Mouse (Mus musculus): Measurements from ENCODE around the gene Mkrn3.

Gene Mkrn3

DNA sequence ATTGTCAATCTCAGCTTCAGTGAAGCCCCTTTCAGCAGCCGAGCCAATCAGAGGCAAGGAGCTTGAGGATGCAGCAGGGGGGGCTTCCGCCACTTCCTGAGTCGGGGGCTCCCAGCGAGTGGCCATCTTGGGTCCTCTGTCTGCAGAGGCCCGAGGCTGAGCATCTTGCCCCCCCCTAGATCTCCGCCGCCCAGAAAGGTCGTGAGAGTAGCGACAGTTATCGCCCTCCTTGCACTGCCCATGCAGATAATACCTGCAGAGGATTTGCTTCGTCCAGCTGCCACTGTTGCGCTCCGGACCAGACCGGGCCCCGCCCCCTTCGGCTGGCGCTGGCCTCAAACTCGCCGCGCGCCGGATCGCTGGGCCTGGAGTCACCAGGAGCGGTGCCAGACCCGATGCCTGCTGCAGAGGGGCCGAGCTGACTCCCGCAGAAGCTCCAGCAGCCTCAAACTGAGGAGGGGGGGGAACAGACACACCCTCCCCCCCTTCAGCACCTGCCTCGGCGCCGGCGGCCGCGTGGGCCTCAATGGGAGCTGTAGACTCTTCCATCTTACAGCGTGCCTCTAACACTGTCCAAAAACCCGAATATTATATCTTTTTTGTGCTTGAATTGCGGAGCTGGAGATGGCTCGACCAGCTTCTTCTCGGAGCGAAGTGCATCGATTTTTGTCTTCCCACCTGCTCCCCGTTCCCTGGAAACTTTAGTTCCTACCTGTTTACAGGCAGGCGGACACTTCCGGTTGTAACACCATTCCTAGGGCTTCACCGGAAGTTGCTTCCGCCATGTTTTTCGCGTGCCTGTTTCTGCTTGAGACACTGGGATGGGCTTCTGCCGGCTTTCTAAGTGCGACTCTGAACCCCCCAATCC is at the start of gene Mkrn3:
TSS of gene Mkrn3 (minus strand) at position 647 of the 868 bp plus-strand sequence.
- DNase-seq: peak; percentile 10

DNA sequence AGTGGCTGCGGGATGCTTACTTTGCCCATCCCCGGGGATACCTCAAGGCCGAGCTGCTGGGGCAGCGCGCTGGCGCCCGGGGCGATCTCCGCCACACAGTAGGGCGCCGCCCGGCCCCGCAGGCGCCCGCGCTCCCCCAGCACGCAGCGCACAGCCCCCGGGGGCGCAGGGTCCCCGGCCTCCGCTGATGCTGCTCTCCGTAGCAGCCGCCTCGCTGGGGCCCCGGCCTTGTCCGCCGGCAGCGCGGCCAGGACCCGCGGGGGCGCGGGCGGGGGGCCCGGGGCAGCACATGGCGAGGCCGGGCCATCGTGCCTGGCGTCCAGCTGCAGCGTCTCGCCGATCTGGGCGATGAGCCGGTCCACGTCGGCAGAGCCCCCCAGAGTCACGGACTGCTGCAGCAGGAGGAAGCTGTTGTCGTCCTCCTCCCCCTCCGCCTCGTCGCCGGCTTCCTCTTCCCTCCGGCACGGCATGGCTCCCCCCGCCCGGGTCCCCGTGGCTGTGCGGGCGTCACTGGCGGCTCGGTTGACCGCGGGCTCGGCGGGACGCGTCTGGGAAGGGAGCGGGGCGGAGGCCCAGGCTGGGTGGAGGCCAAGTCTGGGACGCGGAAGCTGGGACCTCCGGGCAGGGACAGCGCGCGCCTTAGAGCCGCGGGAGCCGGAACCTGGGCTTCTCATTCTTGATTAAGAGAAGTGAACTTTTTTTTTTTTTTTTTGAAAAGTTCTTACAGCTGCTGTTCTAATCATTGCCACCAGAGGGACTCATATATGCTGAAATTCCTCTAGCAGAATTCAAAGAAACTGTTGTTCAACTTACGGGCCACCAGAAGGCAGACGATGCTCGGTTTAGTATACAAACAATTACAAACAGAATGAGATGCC is 44.2 kb upstream of the Mkrn3 start, which contains the start of gene Peg12:
TSS of gene Peg12 (minus strand) at position 633 of the 878 bp plus-strand sequence.
- peak; percentile 9 for DNase-seq

DNA sequence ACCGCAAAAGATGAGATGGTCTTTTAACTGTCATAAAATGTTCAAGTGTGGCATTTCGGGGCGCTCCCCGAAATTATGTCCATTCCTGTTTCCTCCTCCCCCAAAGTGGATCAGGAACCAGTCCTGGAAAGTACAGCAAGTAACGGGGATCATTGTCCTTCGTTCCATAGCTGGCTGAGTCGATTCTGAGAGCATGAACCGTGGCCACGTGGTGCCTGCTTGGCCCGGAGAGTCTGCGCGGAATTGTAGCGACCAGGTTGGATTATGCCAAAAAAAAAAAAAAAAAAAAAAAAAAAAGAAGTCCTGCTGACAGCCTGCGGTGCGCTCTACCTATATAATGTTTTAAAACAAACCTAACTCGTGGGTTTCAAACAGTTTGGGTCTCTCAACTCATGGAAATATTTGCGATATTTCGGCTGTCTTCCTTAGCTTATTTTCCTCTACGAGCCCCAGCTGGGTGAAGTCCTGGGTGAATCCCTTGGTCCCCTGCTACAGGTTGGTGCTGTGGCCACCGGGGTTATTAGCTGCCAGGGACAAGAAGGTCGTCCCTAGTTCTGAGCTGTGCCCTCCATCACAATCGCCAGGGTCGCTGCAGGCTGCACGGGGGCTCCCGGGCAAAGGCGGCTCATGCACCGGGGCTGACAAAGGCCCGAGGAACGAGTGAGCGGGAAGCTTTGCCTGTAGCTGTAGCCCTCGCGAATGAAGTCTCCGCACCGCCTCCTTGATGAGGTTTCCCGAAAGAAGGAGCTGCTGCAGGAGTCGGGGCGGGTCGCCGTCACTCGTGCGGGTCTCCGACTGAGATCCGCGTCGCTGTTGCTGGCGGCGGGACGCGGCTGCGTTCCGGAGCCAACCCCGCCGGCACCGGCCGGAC is 43.3 kb upstream of the Mkrn3 start:
- no peak for DNase-seq

DNA sequence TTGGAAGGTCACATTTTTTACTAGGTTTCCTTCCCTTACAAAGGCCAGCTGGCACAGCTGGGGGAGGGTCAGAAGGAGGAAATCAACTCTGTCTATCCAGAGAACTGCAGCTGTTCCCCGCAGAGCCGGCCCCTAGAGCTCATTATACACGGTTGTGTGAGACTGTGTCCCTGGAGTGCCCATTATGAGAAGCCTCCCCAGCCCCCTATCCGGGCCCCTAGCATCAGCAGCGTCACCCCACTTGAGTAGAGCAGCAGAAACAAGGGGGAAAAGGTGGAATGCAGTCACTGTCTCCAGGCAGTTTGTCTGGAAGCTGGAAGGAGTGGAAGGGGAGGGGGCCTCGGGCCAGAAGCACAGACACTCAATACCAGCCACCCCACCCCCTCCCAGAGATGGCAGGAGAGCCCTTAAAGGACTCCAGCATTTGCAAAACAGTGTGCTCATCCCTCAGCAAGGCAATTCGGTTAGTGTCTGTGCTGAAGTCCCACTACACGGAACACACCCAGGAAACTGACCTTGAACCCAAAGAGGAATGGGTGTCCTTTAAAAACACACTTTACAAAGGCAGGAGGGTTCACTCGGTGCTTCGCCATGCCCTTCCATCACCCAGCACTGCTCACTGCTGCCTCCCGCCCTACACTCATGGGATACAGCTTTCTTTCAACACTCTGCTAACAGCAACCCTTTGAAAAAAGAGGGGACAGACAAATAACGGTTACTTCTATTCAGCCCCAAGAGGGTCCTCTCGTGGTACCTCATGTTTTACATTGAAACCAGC is 42.5 kb upstream of the Mkrn3 start:
- DNase-seq: no peak

DNA sequence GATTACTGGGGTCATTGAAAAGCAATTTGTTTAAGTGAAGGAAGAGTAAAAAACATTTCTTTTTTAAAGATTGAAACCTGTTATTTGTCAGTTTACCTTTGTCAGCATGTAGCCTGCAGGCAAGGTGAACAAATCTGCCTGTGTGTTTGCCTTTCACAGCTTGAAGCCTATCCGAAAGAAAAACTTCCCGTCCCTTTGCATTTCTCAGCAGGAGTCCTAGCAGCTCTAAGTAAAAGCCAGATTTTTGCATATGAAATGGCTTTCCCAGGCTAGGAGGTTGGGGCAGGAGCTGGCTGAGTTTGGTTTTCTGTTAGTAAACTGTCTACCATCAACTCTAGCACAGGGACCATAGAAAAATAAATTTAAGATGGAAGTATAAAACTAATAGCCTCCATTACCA is 32.4 kb upstream of the Mkrn3 start:
- no peak for DNase-seq

DNA sequence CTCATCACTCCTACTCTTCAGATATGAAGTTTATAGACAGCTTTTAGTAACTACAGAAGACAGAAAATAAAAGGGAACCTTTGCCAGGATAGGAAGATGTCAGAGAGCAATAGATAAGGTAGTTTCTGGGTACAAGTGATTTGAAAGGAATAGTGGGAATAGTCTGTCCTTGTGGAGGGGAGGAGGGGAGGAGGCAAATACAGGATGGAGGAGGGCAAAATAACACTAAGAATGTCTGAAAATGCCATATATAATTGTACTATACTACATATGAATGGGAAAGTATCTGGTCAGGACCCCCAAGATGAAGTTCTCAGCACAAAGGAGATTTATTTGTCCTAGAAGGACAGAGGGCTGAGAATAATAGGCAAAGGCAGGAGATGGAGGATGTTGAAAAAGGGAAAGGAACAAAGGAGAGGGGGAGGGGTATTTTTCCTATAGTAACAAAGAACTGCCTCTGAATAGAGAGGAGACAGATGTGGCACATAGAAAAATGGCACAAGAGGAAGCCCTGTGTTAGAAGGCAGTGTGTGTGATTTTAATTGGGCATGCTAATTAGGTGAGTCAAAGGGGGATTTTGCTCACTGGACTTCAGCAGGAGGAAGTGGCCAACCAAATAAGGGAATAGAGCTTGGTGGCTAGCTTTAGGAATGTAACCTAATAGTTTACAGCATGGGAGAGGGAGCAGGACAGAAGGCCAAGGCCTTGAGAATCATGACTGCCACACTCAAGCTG is 25.7 kb upstream of the Mkrn3 start:
- no peak for DNase-seq

DNA sequence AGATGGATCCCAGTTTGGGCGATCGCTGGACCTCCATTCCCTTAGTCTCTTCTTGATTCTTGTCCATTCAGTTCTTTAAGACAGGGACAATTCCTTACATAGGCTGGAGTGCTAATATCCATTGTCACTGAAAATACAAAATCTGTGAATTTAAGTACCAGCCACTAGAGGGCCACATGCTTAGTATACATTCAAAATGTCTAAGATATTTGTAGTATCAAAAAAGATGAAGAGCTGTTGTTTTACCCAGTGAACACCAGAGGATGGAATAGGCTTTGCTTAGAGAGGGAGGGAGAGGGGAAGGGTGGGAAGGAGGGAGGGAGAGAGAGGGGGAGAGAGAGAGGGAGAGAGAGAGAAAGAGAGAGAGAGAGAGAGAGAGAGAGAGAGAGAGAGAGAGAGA is 16.5 kb upstream of the Mkrn3 start:
- no peak for DNase-seq

DNA sequence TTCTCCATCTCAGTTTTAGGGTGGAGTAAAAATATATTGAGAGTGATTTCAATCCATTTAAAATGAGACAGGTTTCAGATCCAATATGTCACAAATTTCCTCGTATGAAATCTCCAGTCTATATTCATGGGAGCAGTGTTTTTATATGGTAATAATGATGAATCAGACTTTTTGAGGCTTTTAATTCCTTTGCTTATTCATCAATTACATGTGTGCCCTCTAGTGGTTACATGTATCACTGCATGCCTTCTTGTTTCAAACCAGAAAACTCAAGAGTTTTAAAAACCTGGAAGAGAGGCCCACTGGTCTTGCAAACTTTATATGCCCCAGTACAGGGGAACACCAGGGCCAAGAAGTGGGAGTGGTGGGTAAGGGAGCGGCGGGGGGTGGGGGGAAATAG is 13.3 kb upstream of the Mkrn3 start:
- DNase-seq: no peak

DNA sequence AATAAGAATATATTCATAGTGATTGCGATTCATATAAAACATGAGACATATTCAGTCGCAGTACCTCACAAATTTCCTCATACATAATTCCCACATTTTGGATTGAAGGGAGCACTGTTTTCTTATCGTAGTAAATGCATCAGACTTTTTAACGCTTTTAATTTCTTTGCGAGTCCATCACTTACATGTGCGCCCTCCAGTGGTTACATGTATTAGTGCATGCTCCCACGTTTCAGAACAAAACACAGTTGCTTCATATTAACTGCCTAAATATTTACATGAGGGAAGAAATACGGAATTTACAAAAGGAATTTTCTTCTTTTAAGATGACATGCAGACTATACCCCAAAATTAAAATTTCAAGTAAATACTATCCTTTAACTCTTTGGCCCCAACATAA is 8.4 kb upstream of the Mkrn3 start:
- no peak for DNase-seq

DNA sequence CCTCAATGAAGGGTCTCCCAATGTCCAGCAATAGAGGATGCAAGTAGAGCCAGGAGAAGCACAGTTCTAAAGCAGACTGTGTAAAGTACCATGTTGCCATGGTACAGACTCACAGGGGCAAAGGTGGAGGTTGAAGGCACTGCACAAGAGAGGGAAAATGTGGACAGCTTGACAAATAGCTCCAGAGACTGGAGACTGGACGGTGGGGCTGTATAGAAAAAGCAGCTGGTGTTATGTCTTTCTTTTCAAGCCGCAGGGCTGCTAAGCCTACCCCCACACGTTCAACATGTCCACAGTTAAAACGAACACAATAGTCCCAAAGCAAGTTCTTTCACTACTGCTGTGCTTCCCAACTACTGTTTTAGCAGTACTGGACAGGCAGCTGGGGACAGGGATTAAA is 3.3 kb upstream of the Mkrn3 start:
- DNase-seq: no peak

DNA sequence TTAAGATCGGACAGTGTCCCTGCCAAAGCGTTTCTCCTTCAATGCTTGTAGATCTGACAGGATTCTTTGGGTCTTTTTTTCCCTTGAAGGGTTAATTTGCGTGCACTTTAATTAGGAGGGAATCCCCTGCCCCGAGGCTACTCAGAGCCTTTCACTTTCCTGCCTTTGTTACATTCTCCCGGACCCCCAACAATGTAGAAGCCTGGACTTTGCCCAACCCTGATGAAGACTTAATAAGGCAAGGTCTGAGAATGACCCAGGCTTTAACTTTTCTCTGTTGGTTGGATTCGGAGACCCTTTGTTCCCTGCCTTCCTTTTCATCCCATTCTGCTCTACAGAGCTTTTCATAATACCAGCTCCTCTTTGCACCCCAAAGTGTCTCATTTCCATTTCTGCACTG is 627 bp upstream of the Mkrn3 start:
- DNase-seq: no peak

DNA sequence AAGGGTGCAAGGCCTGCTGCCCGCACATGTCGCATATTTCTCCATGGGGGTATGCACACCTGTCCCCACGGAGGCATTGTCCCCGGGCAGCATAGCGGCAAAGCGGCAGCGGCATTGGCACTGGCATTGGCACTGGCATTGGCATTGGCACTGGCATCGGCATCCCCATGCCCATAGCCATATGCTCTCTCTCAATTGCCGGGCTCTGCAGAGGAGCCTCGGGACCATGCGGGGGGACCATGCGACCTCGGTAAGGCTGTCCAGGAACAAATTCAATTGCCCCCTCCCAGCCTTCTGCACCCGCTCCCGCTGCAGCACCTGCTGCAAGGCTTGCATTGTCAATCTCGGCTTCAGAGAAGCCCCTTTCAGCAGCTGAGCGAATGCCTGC is 840 bp downstream of the Mkrn3 start:
- DNase-seq: no peak

DNA sequence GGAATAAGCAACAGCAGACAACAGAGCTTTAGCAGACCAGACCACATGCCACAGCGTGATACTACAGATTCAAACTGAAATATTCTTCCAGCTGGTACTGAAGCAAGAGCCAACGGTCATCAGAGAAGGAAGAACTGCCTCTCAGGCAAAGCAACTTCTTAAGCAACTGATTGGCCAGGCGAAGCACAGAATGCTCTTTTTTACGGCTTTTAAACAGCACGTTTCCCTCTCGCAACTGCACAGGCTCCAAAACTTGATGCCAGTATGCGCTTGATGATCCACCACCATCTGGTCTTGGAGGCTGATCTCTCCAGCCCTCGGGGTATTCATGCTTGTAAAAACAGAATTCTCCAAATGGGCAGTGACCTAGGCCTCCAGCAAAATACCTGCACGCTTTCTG is 1.6 kb downstream of the Mkrn3 start:
- no peak for DNase-seq

DNA sequence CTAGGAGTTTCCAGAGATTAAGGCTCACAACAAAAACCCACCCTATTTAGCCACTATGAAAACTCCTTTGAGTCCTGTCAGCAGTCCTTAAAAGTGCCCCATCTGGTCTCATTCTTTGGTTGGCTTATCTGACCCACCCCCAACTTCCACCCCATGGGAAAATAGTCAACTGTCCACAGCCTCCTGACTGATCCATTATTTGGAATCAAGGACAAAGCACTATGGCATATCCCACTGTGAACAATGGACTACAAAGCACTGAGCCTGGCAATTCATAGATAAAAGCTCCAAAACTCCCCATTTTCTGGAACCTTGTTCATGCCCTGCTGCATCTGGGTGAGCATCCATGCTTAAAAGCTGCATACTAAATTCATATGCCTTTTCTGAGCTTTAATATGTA is 3.8 kb downstream of the Mkrn3 start:
- no peak for DNase-seq

DNA sequence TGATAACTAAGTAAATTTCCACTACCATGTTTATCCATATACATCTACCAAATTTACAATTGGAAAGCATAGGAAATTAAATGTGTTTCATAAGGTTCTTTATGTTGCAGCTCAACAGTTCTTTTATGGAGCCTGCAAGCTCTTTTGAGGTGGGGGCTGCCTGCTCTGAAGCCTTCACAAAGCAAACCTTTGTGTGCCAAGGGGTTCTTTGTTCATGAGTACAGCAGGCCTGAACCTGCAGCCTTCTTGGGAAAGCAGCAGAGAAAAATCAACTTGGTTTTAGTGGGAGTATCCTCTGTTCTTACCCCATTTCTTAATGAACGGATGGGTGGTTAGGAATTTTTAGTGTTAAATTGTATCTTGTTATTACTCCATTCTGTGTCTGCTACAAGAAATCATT is 4.7 kb downstream of the Mkrn3 start:
- DNase-seq: no peak

DNA sequence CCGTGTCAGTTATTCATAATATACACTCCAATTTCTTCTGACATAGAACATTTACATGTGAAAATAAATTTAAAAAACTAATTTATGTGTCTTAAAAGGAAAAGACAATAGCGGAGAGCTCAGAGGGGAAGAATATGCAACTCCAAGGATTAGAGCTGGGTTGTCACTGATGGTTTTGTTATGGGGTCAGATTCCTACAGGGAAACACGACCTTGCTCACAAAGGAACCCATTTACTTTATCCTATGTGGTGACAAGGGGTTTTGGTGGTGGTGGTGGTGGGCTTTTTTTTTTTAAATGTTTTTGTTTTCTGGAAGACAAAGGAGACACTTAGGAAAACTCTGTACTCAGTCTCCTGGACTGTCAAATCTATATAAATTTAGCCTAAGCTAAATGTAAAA is 12.1 kb downstream of the Mkrn3 start:
- no peak for DNase-seq

DNA sequence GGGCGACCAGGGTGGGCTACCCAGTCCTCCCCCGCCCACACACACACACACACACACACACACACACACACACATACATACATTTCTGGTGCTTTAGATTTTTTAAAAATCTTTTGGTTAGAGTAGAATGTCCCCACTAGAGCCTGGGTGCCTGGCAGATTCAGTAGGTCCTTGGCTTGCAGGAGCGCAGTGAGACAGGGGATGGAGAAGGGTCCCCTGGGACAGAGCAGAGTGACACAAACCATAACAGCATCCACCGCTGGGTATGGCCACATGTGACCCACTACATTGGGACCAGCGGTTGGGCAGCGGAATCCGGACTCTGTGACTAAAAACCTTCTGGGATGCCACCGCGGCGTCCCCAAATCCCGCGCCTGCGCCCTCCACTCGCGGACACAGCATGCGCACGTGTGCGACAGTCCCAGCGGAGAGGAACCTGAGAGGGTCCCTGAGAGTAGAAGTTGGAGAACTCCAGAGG is 13.3 kb downstream of the Mkrn3 start:
- DNase-seq: no peak

DNA sequence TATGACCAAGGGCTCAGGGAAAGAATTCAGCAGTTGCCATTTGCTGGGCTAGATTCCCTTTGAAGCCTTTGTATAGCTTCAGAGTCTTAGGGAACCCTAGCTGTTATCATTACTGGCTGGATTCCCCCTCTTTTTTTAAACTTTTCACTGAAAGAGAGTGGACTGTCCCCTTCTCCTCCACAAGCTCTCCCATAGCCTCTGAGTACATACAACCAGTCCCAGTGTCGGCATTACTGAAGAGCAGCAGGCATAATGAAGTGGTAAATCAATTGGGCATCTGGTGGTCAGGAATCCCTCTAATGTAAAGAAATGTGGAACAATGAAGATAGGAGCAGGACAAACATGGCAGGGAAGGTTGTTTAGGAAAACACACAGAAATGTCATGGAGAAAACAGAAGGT is 27.7 kb downstream of the Mkrn3 start:
- no peak for DNase-seq

DNA sequence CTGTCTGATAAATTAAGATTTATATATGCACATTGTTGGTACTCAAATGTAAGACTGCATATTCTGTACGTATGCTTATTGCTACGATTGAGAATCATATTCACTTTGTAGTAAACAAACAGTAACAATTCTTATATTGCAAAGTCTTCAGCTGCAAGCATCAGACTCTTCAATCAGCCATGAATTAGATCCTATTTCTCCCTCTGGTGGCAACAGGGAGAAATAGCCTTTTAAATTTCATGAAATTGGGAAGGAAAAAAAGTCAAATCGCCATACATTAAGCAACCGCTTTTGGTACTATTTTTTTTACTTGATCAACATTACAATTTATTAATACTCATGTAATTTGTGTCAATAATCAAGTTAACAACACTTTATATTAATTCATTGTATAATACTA is 31.6 kb downstream of the Mkrn3 start:
- DNase-seq: no peak

DNA sequence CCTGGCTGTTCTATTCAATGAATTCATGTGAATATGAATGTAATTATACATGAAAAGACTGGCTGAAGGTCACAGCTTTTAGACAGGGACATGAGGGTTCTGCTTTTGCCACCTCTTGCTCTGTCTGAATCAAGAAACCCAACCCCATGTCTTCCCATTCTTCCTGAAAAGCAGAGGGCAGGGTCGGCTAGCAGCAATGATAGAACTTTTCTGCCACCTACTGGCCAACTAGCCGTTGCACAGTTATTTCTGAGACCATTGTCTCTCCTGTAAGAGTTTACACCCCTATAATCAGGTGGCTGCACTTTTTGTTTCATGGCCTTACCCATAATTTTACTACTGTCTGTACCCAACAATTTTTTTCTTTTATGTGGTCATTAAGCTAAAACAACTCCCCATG is 37.5 kb downstream of the Mkrn3 start:
- DNase-seq: no peak

DNA sequence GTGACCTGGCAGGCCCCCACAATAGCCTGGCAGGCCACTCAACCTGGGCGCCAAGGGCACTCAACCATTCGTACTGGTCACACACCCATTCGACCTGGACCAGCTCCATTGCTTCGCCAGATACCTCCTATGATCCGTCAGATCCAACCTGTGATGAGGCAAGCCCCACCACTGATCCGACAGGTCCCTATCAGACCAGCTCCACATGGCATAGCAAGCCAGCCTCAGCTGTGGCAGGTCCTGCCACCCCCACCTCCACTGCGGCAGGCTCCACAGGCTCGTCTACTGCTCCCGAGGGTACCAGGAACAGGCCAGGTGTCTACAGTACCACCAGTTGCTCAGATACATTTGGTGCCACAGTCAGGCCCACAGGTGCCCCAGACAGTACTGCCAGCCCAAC is 41.4 kb downstream of the Mkrn3 start:
- DNase-seq: no peak
